Mouse (Mus musculus) midbrain, embryonic 12.5 days (tissue): ENCODE results near the gene Polr2h. TPM values are rescaled to one million over a fixed set of nuclear protein-coding genes. Genes with fewer than 3 reads are reported as not detected.

ENCODE experiments used
- ATAC-seq: fragments of 200-750 bp; cut with Nextera tagmentation; 2 replicates; pipeline ENCODE4 v1.8.0; 2017; ENCODE audit warnings: low read depth, moderate TSS enrichment, moderate library complexity; ENCODE audit not compliant: low FRiP score
- H3K27ac ChIP-seq: fragments of 300-500 bp; sonication (generic); replicated peaks from 2 replicates; pipeline ENCODE4 v1.5.1; 2016; ENCODE audit warnings: mild to moderate bottlenecking
- H3K27me3 ChIP-seq: fragments of 300-500 bp; sonication (generic); 2 replicates; pipeline ENCODE4 v1.6.1; 2016; ENCODE audit warnings: mild to moderate bottlenecking
- H3K36me3 ChIP-seq: fragments of 300-500 bp; sonication (generic); 2 replicates; pipeline ENCODE4 v1.6.1; 2016
- H3K4me1 ChIP-seq: fragments of 300-500 bp; sonication (generic); 2 replicates; pipeline ENCODE4 v1.6.1; 2016
- H3K4me2 ChIP-seq: fragments of 300-500 bp; sonication (generic); replicated peaks from 2 replicates; pipeline ENCODE4 v1.6.1; 2016; ENCODE audit warnings: mild to moderate bottlenecking, moderate library complexity
- H3K4me3 ChIP-seq: fragments of 300-500 bp; sonication (generic); 2 replicates; pipeline ENCODE4 v1.5.1; 2016; ENCODE audit warnings: mild to moderate bottlenecking
- H3K9ac ChIP-seq: fragments of 300-500 bp; sonication (generic); replicated peaks from 2 replicates; pipeline ENCODE4 v1.6.1; 2016; ENCODE audit warnings: mild to moderate bottlenecking, moderate library complexity
- H3K9me3 ChIP-seq: fragments of 300-500 bp; sonication (generic); 2 replicates; pipeline ENCODE4 v1.6.1; 2016; ENCODE audit warnings: mild to moderate bottlenecking
- WGBS: fragments of 180-500 bp; shearing (Covaris S2); methylation state at CpG from one replicate; pipeline ENCODE4 v1.1.7; 2016; 5-methylcytosine and 5-hydroxymethylcytosine counted together
- polyA plus RNA-seq: library from polyadenylated mRNA; unstranded; fragments of >200 nt; fragmentation: Nextera tagmentation; extraction: Ambion mirVana; gene quantifications from 2 replicates; pipeline ENCODE4 v1.2.1, GENCODE M21; 2016

Gene Polr2h
- polyA plus RNA-seq, 1 experiment from 2014 or later = 84.5 TPM

DNA sequence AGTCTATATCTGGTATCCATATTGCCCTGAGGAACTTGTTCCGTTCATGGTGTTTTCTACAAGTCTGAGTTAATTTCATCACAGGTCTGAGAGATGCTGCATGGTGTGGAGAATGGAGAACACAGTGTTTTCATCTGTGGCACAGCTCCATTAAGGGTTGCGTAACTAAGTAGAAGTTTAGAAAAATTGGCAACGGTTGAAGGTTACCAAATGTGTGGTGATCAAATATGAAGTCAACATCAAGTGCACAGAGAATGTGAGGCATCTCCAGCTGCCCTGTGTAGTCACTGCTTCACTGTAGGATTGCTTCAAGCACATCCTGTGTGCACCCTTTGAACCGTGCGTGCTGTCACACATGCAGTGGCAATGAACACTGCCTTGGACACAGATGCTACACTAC is 38.6 kb downstream of the Polr2h start:
- Histone ChIP-seq H3K9ac (no peak overlapping the region), H3K9me3 (no peaks in the 10 kb centered on the region), H3K27me3 (no peaks in the 10 kb centered on the region), H3K4me2 (no peak overlapping the region), H3K4me3 (no peak overlapping the region), H3K36me3 (no peaks in the 10 kb centered on the region), H3K4me1 (no peaks in the 10 kb centered on the region), H3K27ac (no peak overlapping the region)
- no peak for ATAC-seq
- WGBS = 94% methylated on average over 5 of the region's 5 CpGs

DNA sequence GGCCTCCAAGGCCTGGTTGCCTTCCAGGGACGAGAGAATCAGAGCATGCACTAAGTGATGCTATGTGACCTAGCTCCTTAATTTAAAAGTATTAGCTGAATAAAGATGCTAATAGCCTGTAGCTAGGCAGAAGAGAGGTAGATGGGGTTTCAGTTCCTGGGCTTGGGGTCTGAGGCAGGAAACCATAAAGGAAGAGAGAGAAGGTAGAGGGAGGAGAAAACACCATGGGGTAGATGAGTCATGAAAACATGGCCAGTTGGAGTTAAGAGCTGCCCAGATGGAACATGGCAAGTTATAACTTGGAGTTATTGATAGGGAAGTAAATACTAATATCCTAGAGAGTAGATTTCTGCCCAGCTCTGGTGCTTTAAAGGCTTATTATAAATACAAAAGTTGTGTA is 39.9 kb downstream of the Polr2h start:
- H3K9me3 ChIP-seq = no peaks in the 10 kb centered on the region
- 89% methylated on average over 1 of the region's 1 CpGs for WGBS
- H3K4me3 ChIP-seq = no peak overlapping the region
- no peaks in the 10 kb centered on the region for H3K36me3 ChIP-seq
- no peak overlapping the region for H3K4me2 ChIP-seq
- no peaks in the 10 kb centered on the region for H3K4me1 ChIP-seq
- H3K27ac ChIP-seq = no peak overlapping the region
- H3K9ac ChIP-seq = no peak overlapping the region
- H3K27me3 ChIP-seq = no peaks in the 10 kb centered on the region
- no peak for ATAC-seq

DNA sequence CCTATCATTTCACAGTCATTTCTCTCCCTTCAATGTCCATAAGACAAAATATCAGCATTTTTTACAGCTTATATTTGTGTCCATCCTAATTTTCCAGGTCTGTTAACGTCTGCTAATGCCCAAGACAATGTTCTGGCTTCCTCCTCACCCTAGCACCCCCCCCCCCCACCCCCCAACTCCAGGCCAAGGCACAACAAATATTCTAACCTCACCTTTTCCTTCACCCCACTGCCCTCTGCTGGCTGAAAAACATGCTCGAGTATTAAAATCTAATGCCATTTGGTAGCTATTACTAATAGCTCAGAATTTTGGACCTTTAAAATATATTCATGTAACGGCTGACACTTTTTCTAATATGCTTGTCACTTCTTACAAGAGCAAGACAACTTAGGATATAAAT is 44.2 kb downstream of the Polr2h start:
- Histone ChIP-seq H3K27ac (no peak overlapping the region), H3K4me3 (no peak overlapping the region), H3K4me2 (no peak overlapping the region), H3K36me3 (no peaks in the 10 kb centered on the region), H3K9ac (no peak overlapping the region), H3K27me3 (no peaks in the 10 kb centered on the region), H3K4me1 (no peaks in the 10 kb centered on the region), H3K9me3 (no peaks in the 10 kb centered on the region)
- ATAC-seq = no peak
- WGBS = 11% methylated on average over 3 of the region's 3 CpGs

GRCm38 (mm10) chr16:20765244-20765643 is 47.8 kb downstream of the Polr2h start:
- H3K9me3 ChIP-seq = no peaks in the 10 kb centered on the region
- no peaks in the 10 kb centered on the region for H3K27me3 ChIP-seq
- ATAC-seq = no peak
- no peak overlapping the region for H3K9ac ChIP-seq
- no peak overlapping the region for H3K27ac ChIP-seq
- no peak overlapping the region for H3K4me2 ChIP-seq
- 50% methylated on average over 9 of the region's 9 CpGs for WGBS
- no peaks in the 10 kb centered on the region for H3K4me1 ChIP-seq
- no peak overlapping the region for H3K4me3 ChIP-seq
- no peaks in the 10 kb centered on the region for H3K36me3 ChIP-seq

Other genes with a start within 250 kb of the Polr2h start
- 120 and 136 TPM in 2 replicates for gene Eif2b5, start 218.8 kb upstream of the Polr2h start, polyA plus RNA-seq
- 49.1 and 52.6 TPM in 2 replicates for gene Dvl3, start 200.7 kb upstream of the Polr2h start, polyA plus RNA-seq
- 906 and 914 TPM in 2 replicates for gene Ap2m1, start 182.2 kb upstream of the Polr2h start, polyA plus RNA-seq
- 76.5 and 77.9 TPM in 2 replicates for gene Abcf3, start 169.1 kb upstream of the Polr2h start, polyA plus RNA-seq
- gene Vwa5b2, start 128.2 kb upstream of the Polr2h start, polyA plus RNA-seq = 6.0 and 7.5 TPM in 2 replicates
- gene Eef1akmt4, start 106.1 kb upstream of the Polr2h start, polyA plus RNA-seq = 19.0 and 22.1 TPM in 2 replicates
- 0.45 TPM in 1 of 2 replicates, not detected in the other for gene Gm49333, start 106.1 kb upstream of the Polr2h start, polyA plus RNA-seq
- 42.6 TPM in 2 replicates for gene Alg3, start 105.9 kb upstream of the Polr2h start, polyA plus RNA-seq
- 8.8 and 9.8 TPM in 2 replicates for gene Camk2n2, start 96.4 kb upstream of the Polr2h start, polyA plus RNA-seq
- 7.8 and 9.7 TPM in 2 replicates for gene Ece2, start 87.8 kb upstream of the Polr2h start, polyA plus RNA-seq
- 432 and 443 TPM in 2 replicates for gene Psmd2, start 66.0 kb upstream of the Polr2h start, polyA plus RNA-seq
- gene Eif4g1, start 49.4 kb upstream of the Polr2h start, polyA plus RNA-seq = 191 and 210 TPM in 2 replicates
- gene Fam131a, start 24.4 kb upstream of the Polr2h start, polyA plus RNA-seq = 17.9 and 18.0 TPM in 2 replicates
- gene Clcn2, start 81 bp downstream of the Polr2h start, polyA plus RNA-seq = 30.7 and 32.8 TPM in 2 replicates
- 4.8 and 5.3 TPM in 2 replicates for gene Chrd, start 15.5 kb downstream of the Polr2h start, polyA plus RNA-seq
- 0.43 and 0.63 TPM in 2 replicates for gene Thpo, start 16.8 kb downstream of the Polr2h start, polyA plus RNA-seq